Mouse (Mus musculus): ENCODE measurements at regions not wholly inside any gene's neighbourhood (a gene's known extent, or its start where the extent isn't known, plus 50 kb on each side); places are given as distances from the start of the nearest gene placed in this dataset.

DNA sequence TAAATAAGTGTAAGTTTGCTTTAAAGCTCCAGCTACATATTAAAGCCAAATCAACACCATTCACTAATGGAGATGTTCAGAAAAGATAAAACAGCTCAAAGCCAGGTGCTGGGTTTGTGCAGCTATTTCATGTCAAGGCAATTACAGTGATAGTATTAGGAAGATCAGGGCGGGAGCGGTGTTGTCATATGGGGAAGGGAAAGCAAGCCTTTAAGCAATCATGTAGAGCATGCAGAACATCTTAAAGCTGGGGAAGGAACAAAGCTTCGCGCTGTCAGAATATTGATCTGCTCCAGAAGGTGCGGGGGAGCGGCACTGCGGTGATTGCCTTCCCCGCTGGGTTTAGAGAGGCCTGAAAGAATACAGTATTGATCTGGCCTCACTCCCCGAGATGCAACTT lies 724.9 kb downstream of the Nr2f2 start:
- H3K27ac ChIP-seq (ENCODE audit: low read depth) = no peak overlapping the region
- no peak overlapping the region for H3K9ac ChIP-seq (replicated peaks)
- no peak overlapping the region for H3K4me2 ChIP-seq (ENCODE audit: low read depth, low read length)
- H3K4me3 ChIP-seq (ENCODE audit: low read depth, low read length) = no peak overlapping the region
- H3K9me3 ChIP-seq (ENCODE audit: low read length) = no peaks in the 10 kb centered on the region
- no peaks in the 10 kb centered on the region for H3K36me3 ChIP-seq (replicated peaks; ENCODE audit: insufficient read depth, low read length)
- no peaks in the 10 kb centered on the region for H3K4me1 ChIP-seq (ENCODE audit: insufficient read depth)
- ATAC-seq = no peak
- no peaks in the 10 kb centered on the region for H3K27me3 ChIP-seq (ENCODE audit: insufficient read depth, low read length)
- no peak for TF ChIP-seq CTCF (IDR thresholded peaks at IDR 0.05; ENCODE audit: low read depth)
- TF ChIP-seq EP300 (IDR thresholded peaks at IDR 0.05; ENCODE audit: low read depth) = no peak
- 46% methylated on average over 9 of the region's 9 CpGs for WGBS (ENCODE audit: insufficient replicate concordance)
- no peak for DNase-seq

DNA sequence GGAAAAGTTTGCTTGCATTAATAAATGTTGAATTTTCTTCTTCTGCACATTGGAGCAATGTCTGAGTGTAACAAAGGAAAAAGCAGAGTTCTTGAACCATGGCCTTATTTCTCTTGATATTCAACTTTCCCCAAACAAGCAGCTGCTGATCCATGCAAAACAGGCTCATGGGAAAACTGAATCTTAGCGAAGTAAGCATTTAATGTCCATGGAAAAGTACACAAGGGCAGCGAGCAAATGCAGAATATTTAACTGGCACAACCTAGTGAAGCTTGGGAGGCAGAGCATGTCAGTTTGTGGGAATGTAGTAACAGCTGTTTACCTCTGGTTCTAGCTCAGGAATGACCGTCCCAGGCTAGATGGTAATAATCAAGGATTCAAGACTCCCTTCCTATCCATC lies 766.7 kb downstream of the Nr2f2 start:
- Histone ChIP-seq H3K9me3 (ENCODE audit: low read length) (no peaks in the 10 kb centered on the region), H3K4me1 (ENCODE audit: insufficient read depth) (no peaks in the 10 kb centered on the region), H3K4me2 (ENCODE audit: low read depth, low read length) (no peak overlapping the region), H3K4me3 (ENCODE audit: low read depth, low read length) (no peak overlapping the region), H3K27ac (ENCODE audit: low read depth) (no peak overlapping the region), H3K36me3 (replicated peaks; ENCODE audit: insufficient read depth, low read length) (no peaks in the 10 kb centered on the region), H3K9ac (replicated peaks) (no peak overlapping the region), H3K27me3 (ENCODE audit: insufficient read depth, low read length) (no peaks in the 10 kb centered on the region)
- no peak for DNase-seq
- TF ChIP-seq EP300 (IDR thresholded peaks at IDR 0.05; ENCODE audit: low read depth) (no peak), CTCF (IDR thresholded peaks at IDR 0.05; ENCODE audit: low read depth) (no peak)
- 56% methylated on average over 3 of the region's 3 CpGs for WGBS (ENCODE audit: insufficient replicate concordance)
- ATAC-seq = no peak

DNA sequence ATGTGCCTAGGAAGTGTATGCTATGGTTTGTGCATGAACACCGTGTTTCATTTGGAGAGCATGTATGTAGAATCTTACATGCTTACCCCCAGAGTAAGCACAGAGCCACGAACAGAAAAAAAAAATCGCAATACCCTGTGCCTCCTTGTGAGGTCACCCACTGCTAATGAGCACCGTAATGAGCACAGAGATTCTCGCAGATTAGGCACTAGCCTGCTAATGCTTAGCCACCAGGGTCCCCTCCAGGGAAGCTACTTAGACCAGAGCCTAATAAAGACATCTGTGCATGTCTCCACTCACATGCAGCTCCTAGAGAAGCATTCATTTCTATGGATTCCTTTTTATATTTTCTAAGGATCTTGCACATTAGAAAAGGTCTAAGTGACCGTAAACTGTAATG lies 780.8 kb downstream of the Nr2f2 start:
- ATAC-seq = no peak
- no peak overlapping the region for H3K4me3 ChIP-seq (ENCODE audit: low read depth, low read length)
- WGBS (ENCODE audit: insufficient replicate concordance) = 47% methylated on average over 6 of the region's 6 CpGs

DNA sequence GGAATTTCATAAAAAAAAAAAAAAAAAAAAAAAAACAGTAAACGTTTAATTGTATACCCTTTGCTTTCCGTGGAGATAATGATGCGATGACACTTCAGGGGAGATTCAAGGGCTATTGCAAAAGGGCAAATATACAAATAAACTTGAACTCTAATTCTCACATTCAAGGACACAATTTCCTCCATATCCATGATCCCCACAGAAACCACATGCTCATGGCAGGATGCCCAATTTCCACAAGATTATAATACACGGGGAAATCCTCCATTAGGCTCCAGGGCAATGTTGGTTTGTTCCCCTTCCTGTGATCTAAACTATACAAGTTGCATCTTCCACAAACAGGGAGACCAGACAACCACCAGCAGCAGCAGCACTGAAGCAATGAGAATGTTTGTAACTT lies 781.4 kb downstream of the Nr2f2 start:
- H3K4me3 ChIP-seq (ENCODE audit: low read depth, low read length) = no peak overlapping the region
- H3K36me3 ChIP-seq (replicated peaks; ENCODE audit: insufficient read depth, low read length) = no peaks in the 10 kb centered on the region
- no peak for DNase-seq
- H3K4me1 ChIP-seq (ENCODE audit: insufficient read depth) = no peaks in the 10 kb centered on the region
- no peaks in the 10 kb centered on the region for H3K27me3 ChIP-seq (ENCODE audit: insufficient read depth, low read length)
- H3K4me2 ChIP-seq (ENCODE audit: low read depth, low read length) = no peak overlapping the region
- H3K9me3 ChIP-seq (ENCODE audit: low read length) = no peaks in the 10 kb centered on the region
- 65% methylated on average over 4 of the region's 4 CpGs for whole genome bisulfite sequencing (ENCODE audit: insufficient replicate concordance)
- ATAC-seq = no peak
- no peak overlapping the region for H3K27ac ChIP-seq (ENCODE audit: low read depth)
- TF ChIP-seq CTCF (IDR thresholded peaks at IDR 0.05; ENCODE audit: low read depth) (no peak), EP300 (IDR thresholded peaks at IDR 0.05; ENCODE audit: low read depth) (no peak)
- no peak overlapping the region for H3K9ac ChIP-seq (replicated peaks)

More for the DNA sequence above, 780.8 kb downstream of the Nr2f2 start:
- H3K9me3 ChIP-seq (ENCODE audit: low read length) = no peaks in the 10 kb centered on the region
- H3K27ac ChIP-seq (ENCODE audit: low read depth) = no peak overlapping the region
- no peaks in the 10 kb centered on the region for H3K4me1 ChIP-seq (ENCODE audit: insufficient read depth)
- H3K9ac ChIP-seq (replicated peaks) = no peak overlapping the region
- no peaks in the 10 kb centered on the region for H3K27me3 ChIP-seq (ENCODE audit: insufficient read depth, low read length)
- no peak overlapping the region for H3K4me2 ChIP-seq (ENCODE audit: low read depth, low read length)
- no peak for TF ChIP-seq EP300 (IDR thresholded peaks at IDR 0.05; ENCODE audit: low read depth)
- no peak for TF ChIP-seq CTCF (IDR thresholded peaks at IDR 0.05; ENCODE audit: low read depth)
- H3K36me3 ChIP-seq (replicated peaks; ENCODE audit: insufficient read depth, low read length) = no peaks in the 10 kb centered on the region
- DNase-seq = no peak

DNA sequence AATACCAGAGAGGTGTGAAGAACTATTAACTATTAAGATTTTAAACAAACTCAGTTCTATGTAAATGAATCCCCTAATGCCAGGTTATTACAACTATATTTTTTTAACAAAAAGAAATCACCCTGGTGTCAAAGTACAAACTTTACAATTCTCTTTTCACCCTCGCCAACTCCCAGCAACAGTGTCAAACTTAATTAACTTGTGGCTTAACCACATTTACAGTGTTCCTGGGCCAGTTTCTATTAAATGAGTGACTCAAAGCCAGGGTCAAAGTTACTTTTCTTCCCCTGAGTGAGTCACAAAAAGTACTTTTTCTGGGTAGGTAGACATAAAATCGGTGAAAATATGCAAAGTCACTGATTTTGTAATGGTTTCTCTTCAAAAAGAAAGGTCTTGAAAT lies 782.0 kb downstream of the Nr2f2 start:
- ATAC-seq = no peak
- Histone ChIP-seq H3K4me2 (ENCODE audit: low read depth, low read length) (no peak overlapping the region), H3K4me3 (ENCODE audit: low read depth, low read length) (no peak overlapping the region), H3K27me3 (ENCODE audit: insufficient read depth, low read length) (no peaks in the 10 kb centered on the region), H3K4me1 (ENCODE audit: insufficient read depth) (no peaks in the 10 kb centered on the region), H3K36me3 (replicated peaks; ENCODE audit: insufficient read depth, low read length) (no peaks in the 10 kb centered on the region), H3K9ac (replicated peaks) (no peak overlapping the region), H3K9me3 (ENCODE audit: low read length) (no peaks in the 10 kb centered on the region), H3K27ac (ENCODE audit: low read depth) (no peak overlapping the region)
- TF ChIP-seq CTCF (IDR thresholded peaks at IDR 0.05; ENCODE audit: low read depth) (no peak), EP300 (IDR thresholded peaks at IDR 0.05; ENCODE audit: low read depth) (no peak)
- DNase-seq = no peak
- 77% methylated on average over 2 of the region's 2 CpGs for WGBS (ENCODE audit: insufficient replicate concordance)

DNA sequence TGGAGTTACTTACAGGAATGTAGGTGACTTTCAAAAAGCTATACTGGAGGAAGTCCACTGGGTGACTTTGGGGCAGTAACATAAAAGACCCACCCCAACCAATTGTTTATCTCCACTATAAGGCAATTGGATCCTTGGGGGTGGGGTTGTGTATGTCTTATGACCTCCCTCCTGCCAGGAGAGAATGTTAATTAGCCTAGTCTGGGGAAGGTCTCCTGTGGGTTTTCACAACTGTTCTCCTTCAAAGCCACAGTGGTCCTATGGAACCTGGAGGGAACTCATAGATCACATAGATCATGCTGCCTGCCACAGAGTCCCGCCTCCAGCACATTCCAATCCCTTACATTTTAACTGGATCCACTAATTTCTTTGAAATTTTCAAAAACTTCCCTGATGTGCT lies 782.6 kb downstream of the Nr2f2 start:
- H3K4me1 ChIP-seq (ENCODE audit: insufficient read depth) = no peaks in the 10 kb centered on the region
- no peaks in the 10 kb centered on the region for H3K36me3 ChIP-seq (replicated peaks; ENCODE audit: insufficient read depth, low read length)
- no peak for ATAC-seq
- H3K9me3 ChIP-seq (ENCODE audit: low read length) = no peaks in the 10 kb centered on the region
- H3K4me2 ChIP-seq (ENCODE audit: low read depth, low read length) = no peak overlapping the region
- DNase-seq = no peak
- TF ChIP-seq CTCF (IDR thresholded peaks at IDR 0.05; ENCODE audit: low read depth) (no peak), EP300 (IDR thresholded peaks at IDR 0.05; ENCODE audit: low read depth) (no peak)
- H3K4me3 ChIP-seq (ENCODE audit: low read depth, low read length) = no peak overlapping the region
- H3K27ac ChIP-seq (ENCODE audit: low read depth) = no peak overlapping the region
- no peaks in the 10 kb centered on the region for H3K27me3 ChIP-seq (ENCODE audit: insufficient read depth, low read length)
- 63% methylated on average over 1 of the region's 1 CpGs for WGBS (ENCODE audit: insufficient replicate concordance)
- H3K9ac ChIP-seq (replicated peaks) = no peak overlapping the region

DNA sequence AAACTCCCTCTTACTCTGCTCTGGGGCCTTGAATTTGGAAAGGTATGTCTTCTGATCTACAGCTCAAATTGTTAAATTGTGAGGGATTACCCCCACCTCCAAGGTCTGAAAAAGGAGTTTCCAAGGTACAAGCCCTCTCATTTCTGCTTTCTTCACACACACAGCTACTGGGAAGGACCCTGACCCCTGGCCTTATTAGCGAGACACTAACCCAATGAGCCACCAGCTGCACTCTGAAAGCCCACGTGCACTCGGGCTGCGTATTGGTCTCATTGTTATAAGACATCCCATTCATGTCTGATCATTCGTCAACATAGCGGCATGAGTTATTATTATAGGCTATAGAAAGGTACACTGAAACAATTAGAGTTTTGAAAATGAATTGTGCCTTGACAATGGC lies 784.9 kb downstream of the Nr2f2 start:
- Histone ChIP-seq H3K4me1 (ENCODE audit: insufficient read depth) (no peaks in the 10 kb centered on the region), H3K9me3 (ENCODE audit: low read length) (no peaks in the 10 kb centered on the region), H3K4me3 (ENCODE audit: low read depth, low read length) (no peak overlapping the region), H3K36me3 (replicated peaks; ENCODE audit: insufficient read depth, low read length) (no peaks in the 10 kb centered on the region), H3K4me2 (ENCODE audit: low read depth, low read length) (no peak overlapping the region), H3K27me3 (ENCODE audit: insufficient read depth, low read length) (no peaks in the 10 kb centered on the region), H3K9ac (replicated peaks) (no peak overlapping the region), H3K27ac (ENCODE audit: low read depth) (no peak overlapping the region)
- no peak for DNase-seq
- no peak for ATAC-seq
- 82% methylated on average over 6 of the region's 6 CpGs for WGBS (ENCODE audit: insufficient replicate concordance)
- TF ChIP-seq EP300 (IDR thresholded peaks at IDR 0.05; ENCODE audit: low read depth) (no peak), CTCF (IDR thresholded peaks at IDR 0.05; ENCODE audit: low read depth) (no peak)
